Mouse (Mus musculus) spleen, postnatal 0 days (tissue): ENCODE data around the gene Hnf1b. TPM values are rescaled to one million over a fixed set of nuclear protein-coding genes. Genes with fewer than 3 reads are reported as not detected.

Experiments used
- polyA plus RNA-seq: library from polyadenylated mRNA; unstranded; fragments of >200 nt; fragmentation: Nextera tagmentation; extraction: Ambion mirVana; gene quantifications from 2 replicates; pipeline ENCODE4 v1.2.1, GENCODE M21; 2015

Hnf1b gene
- polyA plus RNA-seq = 0.24 TPM in 1 of 2 replicates, not detected in the other

GRCm38 (mm10) chr11:83849529-83850335 lies at the start of gene Hnf1b:
Hnf1b (plus strand) TSS chr11:83850063.

GRCm38 (mm10) chr11:83941950-83942840 lies 92.3 kb downstream of the Hnf1b start, which contains the start of gene Ddx52:
Ddx52 (plus strand) TSS chr11:83942062.

Other genes with a start within 250 kb of the Hnf1b start
- gene Rpl9-ps1, start 204.4 kb upstream of the Hnf1b start, polyA plus RNA-seq = not detected in 2 replicates
- 1.4 and 2.3 TPM in 2 replicates for gene Ccl3, start 200.7 kb upstream of the Hnf1b start, polyA plus RNA-seq
- gene Ccl4, start 187.5 kb upstream of the Hnf1b start, polyA plus RNA-seq = 1.3 and 1.6 TPM in 2 replicates
- 30.9 and 57.7 TPM in 2 replicates for gene Wfdc17, start 146.1 kb upstream of the Hnf1b start, polyA plus RNA-seq
- 0.35 and 0.73 TPM in 2 replicates for gene Wfdc18, start 141.0 kb upstream of the Hnf1b start, polyA plus RNA-seq
- gene Wfdc21, start 103.1 kb upstream of the Hnf1b start, polyA plus RNA-seq = 181 and 271 TPM in 2 replicates
- gene Heatr6, start 96.4 kb upstream of the Hnf1b start, polyA plus RNA-seq = 11.3 and 14.4 TPM in 2 replicates
- gene Ddx52, start 92.0 kb downstream of the Hnf1b start, polyA plus RNA-seq = 20.6 and 21.3 TPM in 2 replicates
- gene Synrg, start 114.4 kb downstream of the Hnf1b start, polyA plus RNA-seq = 5.5 and 6.0 TPM in 2 replicates
- 0.91 and 0.99 TPM in 2 replicates for gene Dusp14, start 219.2 kb downstream of the Hnf1b start, polyA plus RNA-seq